Mouse (Mus musculus): ENCODE data around the gene Rfx8.

DNA sequence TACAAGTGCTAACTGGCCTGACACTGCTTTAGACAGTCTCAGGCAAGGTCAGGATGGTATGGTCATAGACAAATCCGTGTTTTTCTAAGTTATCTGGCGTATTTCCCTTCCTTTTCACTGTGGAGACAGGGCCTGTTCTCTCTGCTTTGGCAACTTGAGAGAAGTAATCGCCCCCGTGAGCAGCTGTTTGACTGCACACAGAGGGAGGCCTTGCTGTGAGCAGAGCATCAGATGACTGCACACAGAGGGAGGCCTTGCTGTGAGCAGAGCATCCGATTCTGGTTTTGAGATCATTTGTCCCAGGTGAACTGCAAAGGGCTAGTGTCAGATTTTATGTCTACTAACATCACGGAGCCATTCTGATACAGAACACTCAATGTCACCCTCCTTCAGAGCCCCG is 20.2 kb upstream of the Rfx8 start:
- TF ChIP-seq CTCF (IDR thresholded peaks at IDR 0.05; ENCODE audit: borderline replicate concordance, extremely low read depth, insufficient read depth, insufficient read length) (no peak), POLR2A (IDR thresholded peaks at IDR 0.05; ENCODE audit: borderline replicate concordance, extremely low read depth, insufficient read depth, insufficient read length, poor library complexity, severe bottlenecking) (no peak)

Data from brain, embryonic 14.5 days (tissue).